Mouse (Mus musculus) stomach, postnatal 0 days (tissue): Measurements from ENCODE around the gene Atad3a. TPM values are rescaled to one million over a fixed set of nuclear protein-coding genes. Genes with fewer than 3 reads are reported as not detected.
A peak's percentile ranks its signal among the peaks of the same experiment; 100 is the strongest.

Source experiments
- ATAC-seq: fragments of 200-750 bp; cut with Nextera tagmentation; 2 replicates; pipeline ENCODE4 v1.8.0; 2017; ENCODE audit not compliant: low FRiP score, low TSS enrichment
- DNase-seq: peaks from one replicate; pipeline ENCODE4 v3.0.0-alpha.2; 2016; ENCODE audit warnings: low spot score
- H3K27ac ChIP-seq: fragments of 300-500 bp; sonication (generic); replicated peaks from 2 replicates; pipeline ENCODE4 v1.5.1; 2014; ENCODE audit warnings: mild to moderate bottlenecking, control low read depth
- H3K27me3 ChIP-seq: fragments of 300-500 bp; sonication (generic); 2 replicates; pipeline ENCODE4 v1.6.1; 2014; ENCODE audit warnings: low read length; ENCODE audit not compliant: control insufficient read depth, insufficient read depth
- H3K36me3 ChIP-seq: fragments of 300-500 bp; sonication (generic); 2 replicates; pipeline ENCODE4 v1.6.1; 2014; ENCODE audit warnings: low read length, mixed read lengths; ENCODE audit not compliant: control insufficient read depth, insufficient read depth
- H3K4me1 ChIP-seq: fragments of 300-500 bp; sonication (generic); replicated peaks from 2 replicates; pipeline ENCODE4 v1.6.1; 2014; ENCODE audit warnings: antibody characterized with exemption; ENCODE audit not compliant: control insufficient read depth, insufficient read depth
- H3K4me2 ChIP-seq: fragments of 300-500 bp; sonication (generic); replicated peaks from 2 replicates; pipeline ENCODE4 v1.6.1; 2014; ENCODE audit warnings: low read depth, mild to moderate bottlenecking, control low read depth, moderate library complexity
- H3K4me3 ChIP-seq: fragments of 300-500 bp; sonication (generic); 2 replicates; pipeline ENCODE4 v1.5.1; 2014; ENCODE audit warnings: low read depth, low read length, control low read depth
- H3K9ac ChIP-seq: fragments of 300-500 bp; sonication (generic); 2 replicates; pipeline ENCODE4 v1.6.1; 2014; ENCODE audit warnings: mild to moderate bottlenecking, low read length, control low read depth, mixed read lengths
- H3K9me3 ChIP-seq: fragments of 300-500 bp; sonication (generic); 2 replicates; pipeline ENCODE4 v1.6.1; 2016; ENCODE audit warnings: low read length; ENCODE audit not compliant: control insufficient read depth
- CTCF ChIP-seq: IDR thresholded peaks from 2 replicates; pipeline ENCODE4 v1.5.1; 2016; ENCODE audit warnings: antibody characterized with exemption, low read depth, mild to moderate bottlenecking, moderate library complexity
- EP300 ChIP-seq: optimal IDR thresholded peaks from 2 replicates; pipeline ENCODE3; 2016; ENCODE audit warnings: antibody characterized with exemption
- WGBS: fragments of 180-500 bp; shearing (Covaris S2); extraction: QIAGEN DNeasy Blood & Tissue Kit; methylation state at CpG from one replicate; pipeline ENCODE4 v1.1.7; 2014; 5-methylcytosine and 5-hydroxymethylcytosine counted together
- polyA plus RNA-seq: library from polyadenylated mRNA; unstranded; fragments of >200 nt; fragmentation: Nextera tagmentation; extraction: Ambion mirVana; gene quantifications from 2 replicates; pipeline ENCODE4 v1.2.1, GENCODE M21; 2015

Atad3a gene
- polyA plus RNA-seq, 1 experiment from 2014 or later, result 48.8 TPM

GRCm38 (mm10) chr4:155734951-155735702 is 25.8 kb downstream of the Atad3a start:
- Histone ChIP-seq H3K9ac (peak overlapping the region; percentile 83), H3K36me3 (0 out of 2 replicates have a peak, but pooled peaks cover 2% of the 10 kb centered on the region), H3K4me1 (no peaks in the 10 kb centered on the region; the same call in 1 of the 2 replicates), H3K27me3 (no peaks in the 10 kb centered on the region), H3K27ac (peak overlapping the region; percentile 84), H3K4me2 (peak overlapping the region; percentile 81), H3K9me3 (no peaks in the 10 kb centered on the region), H3K4me3 (peak overlapping the region; percentile 68)
- peak; percentile 46 for DNase-seq
- TF ChIP-seq EP300, result no peak
- TF ChIP-seq CTCF, result no peak
- ATAC-seq, result peak; percentile 75
- under 1% methylated on average over 39 of the region's 79 CpGs for WGBS

GRCm38 (mm10) chr4:155734350-155734941 is 26.4 kb downstream of the Atad3a start, which contains the start of gene Tmem240:
TSS of gene Tmem240 (plus strand) at chr4:155734800.
- Histone ChIP-seq H3K4me3 (peak within 1 kb of the TSS; percentile 68), H3K9me3 (no peaks in the 10 kb centered on the region), H3K4me1 (no peaks in the 10 kb centered on the region; the same call in 1 of the 2 replicates), H3K4me2 (peak within 1 kb of the TSS; percentile 81), H3K27ac (peak within 1 kb of the TSS; percentile 84), H3K36me3 (0 out of 2 replicates have a peak, but pooled peaks cover 2% of the 10 kb centered on the region), H3K9ac (peak within 1 kb of the TSS; percentile 83), H3K27me3 (no peaks in the 10 kb centered on the region)
- DNase-seq, result peak; percentile 79
- ATAC-seq, result peak; percentile 86
- under 1% methylated on average over 23 of the region's 35 CpGs for WGBS
- no peak for TF ChIP-seq CTCF
- TF ChIP-seq EP300, result no peak

GRCm38 (mm10) chr4:155733267-155733666 is 27.6 kb downstream of the Atad3a start:
- Histone ChIP-seq H3K27ac (no peak overlapping the region), H3K4me1 (no peaks in the 10 kb centered on the region; the same call in 1 of the 2 replicates), H3K9ac (no peak overlapping the region; the same call in 1 of the 2 replicates), H3K4me3 (no peak overlapping the region), H3K9me3 (no peaks in the 10 kb centered on the region), H3K27me3 (no peaks in the 10 kb centered on the region), H3K36me3 (peaks cover 2% of the 10 kb centered on the region; the same call in 1 of the 2 replicates), H3K4me2 (no peak overlapping the region; the same call in 1 of the 2 replicates)
- DNase-seq, result no peak
- 89% methylated on average over 10 of the region's 10 CpGs for WGBS
- TF ChIP-seq CTCF (no peak), EP300 (no peak)
- no peak for ATAC-seq

- Histone ChIP-seq H3K36me3 (no peaks in the 10 kb centered on the region; the same call in 1 of the 2 replicates), H3K4me2 (no peak overlapping the region), H3K27ac (no peak overlapping the region), H3K4me1 (no peaks in the 10 kb centered on the region), H3K9me3 (no peaks in the 10 kb centered on the region), H3K27me3 (no peaks in the 10 kb centered on the region), H3K9ac (no peak overlapping the region), H3K4me3 (no peak overlapping the region)
- TF ChIP-seq CTCF, result no peak
- no peak for TF ChIP-seq EP300
- 67% methylated on average over 2 of the region's 2 CpGs for WGBS
- ATAC-seq (no peak), DNase-seq (no peak)
These were observed 32.9 kb downstream of the Atad3a start for GRCm38 (mm10) chr4:155727993-155728392.

GRCm38 (mm10) chr4:155721668-155722083 is 39.2 kb downstream of the Atad3a start:
- TF ChIP-seq CTCF (peak; percentile 78), EP300 (no peak)
- H3K4me2 ChIP-seq, result no peak overlapping the region
- 56% methylated on average over 4 of the region's 4 CpGs for WGBS
- DNase-seq (no peak), ATAC-seq (peak; percentile 49)
- no peaks in the 10 kb centered on the region for H3K9me3 ChIP-seq
- peaks cover 2% of the 10 kb centered on the region; the same call in 1 of the 2 replicates for H3K36me3 ChIP-seq
- H3K4me1 ChIP-seq, result no peaks in the 10 kb centered on the region
- H3K27ac ChIP-seq, result no peak overlapping the region
- H3K4me3 ChIP-seq, result no peak overlapping the region
- H3K9ac ChIP-seq, result no peak overlapping the region
- H3K27me3 ChIP-seq, result no peaks in the 10 kb centered on the region
